Mouse (Mus musculus) erythroblast, adult 5-6 weeks (primary cell): ENCODE data around the gene Smtnl2. TPM values are rescaled to one million over a fixed set of nuclear protein-coding genes. Genes with fewer than 3 reads are reported as not detected.

Experiments
- ATAC-seq: replicated peaks from 2 replicates; pipeline ENCODE4 v1.8.0; 2016; ENCODE audit warnings: moderate number of reproducible peaks, mild to moderate bottlenecking, moderate TSS enrichment, inconsistent platforms; ENCODE audit not compliant: poor library complexity, low FRiP score, severe bottlenecking
- total RNA-seq, 2 experiments: library from RNA; stranded (forward) in 1 of 2; stranded (reverse) in 1 of 2; fragments of 150-400 nt in 1 of 2; fragments of 200-764, 138-1000 nt in 1 of 2; gene quantifications; 2 replicates each; pipeline versions ENCODE4 v1.2.3 to v1.2.4; 2015 to 2017; ENCODE audit warnings: low replicate concordance in 2 of 2

The Smtnl2 gene
- total RNA-seq, 2 experiments from 2014 or later: not detected

- ATAC-seq: peak; percentile 71
Measured at GRCm38 (mm10) chr11:72428694-72429093, 17.2 kb upstream of the Smtnl2 start.

GRCm38 (mm10) chr11:72426884-72427283 lies 15.4 kb upstream of the Smtnl2 start:
- ATAC-seq: no peak

- no peak for ATAC-seq
Measured at GRCm38 (mm10) chr11:72425201-72425600, 13.7 kb upstream of the Smtnl2 start.

GRCm38 (mm10) chr11:72423686-72424085 lies 12.2 kb upstream of the Smtnl2 start:
- ATAC-seq: no peak

GRCm38 (mm10) chr11:72421518-72422278 lies 10.2 kb upstream of the Smtnl2 start:
- ATAC-seq: no peak

GRCm38 (mm10) chr11:72420460-72421122 lies 9.1 kb upstream of the Smtnl2 start:
- ATAC-seq: no peak

GRCm38 (mm10) chr11:72419006-72419405 lies 7.5 kb upstream of the Smtnl2 start:
- no peak for ATAC-seq

GRCm38 (mm10) chr11:72418227-72418626 lies 6.7 kb upstream of the Smtnl2 start:
- ATAC-seq: no peak

- ATAC-seq: no peak
Measured at GRCm38 (mm10) chr11:72417376-72417775, 5.9 kb upstream of the Smtnl2 start.

- no peak for ATAC-seq
Measured at GRCm38 (mm10) chr11:72416666-72417065, 5.2 kb upstream of the Smtnl2 start.

GRCm38 (mm10) chr11:72415155-72415554 lies 3.6 kb upstream of the Smtnl2 start:
- peak; percentile 34; the same call in 1 of the 2 replicates for ATAC-seq

- ATAC-seq: no peak
Measured at GRCm38 (mm10) chr11:72413601-72414190, 2.2 kb upstream of the Smtnl2 start.

- ATAC-seq: no peak
Measured at GRCm38 (mm10) chr11:72413016-72413415, 1.5 kb upstream of the Smtnl2 start.

GRCm38 (mm10) chr11:72411945-72412344 lies 432 bp upstream of the Smtnl2 start:
- ATAC-seq: no peak

GRCm38 (mm10) chr11:72410521-72411092 lies 906 bp downstream of the Smtnl2 start:
- no peak for ATAC-seq

GRCm38 (mm10) chr11:72409649-72410385 lies 1.7 kb downstream of the Smtnl2 start:
- no peak for ATAC-seq

- no peak for ATAC-seq
Measured at GRCm38 (mm10) chr11:72408451-72409170, 2.9 kb downstream of the Smtnl2 start.

- ATAC-seq: no peak
Measured at GRCm38 (mm10) chr11:72407574-72407973, 3.9 kb downstream of the Smtnl2 start.

- no peak for ATAC-seq
Measured at GRCm38 (mm10) chr11:72407081-72407480, 4.4 kb downstream of the Smtnl2 start.
